Mouse (Mus musculus): ENCODE results near the gene Cfap299. TPM values are rescaled to one million over a fixed set of nuclear protein-coding genes. Genes with fewer than 3 reads are reported as not detected.

The Cfap299 gene
- total and polyA plus RNA-seq, 3 experiments, result not detected

DNA sequence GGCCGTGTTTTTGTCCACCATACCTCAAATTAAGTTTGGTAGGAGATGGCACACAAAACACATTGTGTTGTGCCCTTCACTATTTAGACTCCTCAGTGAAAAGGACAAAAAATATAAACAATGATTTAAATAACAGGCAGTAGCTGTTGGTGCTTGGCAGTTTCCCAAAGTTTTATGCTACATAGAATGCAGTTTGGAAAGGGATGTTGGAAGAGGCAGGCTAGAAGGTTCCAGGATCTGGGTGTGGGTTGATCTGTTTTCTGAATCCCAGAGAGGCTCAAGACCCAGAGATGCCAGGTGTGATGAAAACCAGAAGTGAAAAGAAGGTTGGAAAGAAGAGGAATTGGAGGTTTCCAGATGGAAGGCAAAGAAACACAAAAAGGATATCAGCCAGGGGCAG, 73.1 kb downstream of the Cfap299 start:
- Histone ChIP-seq H3K36me3 (replicated peaks in 1 of 2; ENCODE audit: control insufficient read depth in 1 of 2, insufficient read depth in 1 of 2, low read length in 1 of 2) (no peaks in the 10 kb centered on the region), H3K9ac (ENCODE audit: insufficient read depth, low read depth) (no peak overlapping the region), H3K9me3 (replicated peaks; ENCODE audit: low read length) (no peaks in the 10 kb centered on the region), H3K4me3 (replicated peaks in 1 of 3; ENCODE audit: low read depth in 2 of 3, low read length in 2 of 3, poor library complexity in 1 of 3) (no peak overlapping the region), H3K27ac (ENCODE audit: insufficient read depth, low read depth) (no peak overlapping the region), H3K4me1 (ENCODE audit: control insufficient read depth in 1 of 2, insufficient read depth in 2 of 2) (no peaks in the 10 kb centered on the region), H3K4me2 (ENCODE audit: insufficient read depth, low read depth, poor library complexity, severe bottlenecking) (no peak overlapping the region), H3K27me3 (replicated peaks) (no peaks in the 10 kb centered on the region), H3K79me2 (replicated peaks; ENCODE audit: control insufficient read depth, extremely low read depth, insufficient read depth, poor library complexity, severe bottlenecking) (no peaks in the 10 kb centered on the region)
- in situ Hi-C loops (cut with MboI; ENCODE audit: low pct_ligation_motif_present, low pct_unique_long_range_greater_than_20kb, low sequenced_read_pairs) (no loop called here), dilution Hi-C loops (cut with MboI; ENCODE audit: extremely low pct_ligation_motif_present, extremely low pct_unique_long_range_greater_than_20kb, low sequenced_read_pairs) (no loop called here)
- TF ChIP-seq CTCF (conservative IDR thresholded peaks at IDR 0.05 in 1 of 2, IDR thresholded peaks at IDR 0.05 in 1 of 2; ENCODE audit: low read depth in 2 of 2, low read length in 2 of 2) (no peak), JUND (conservative IDR thresholded peaks at IDR 0.05; ENCODE audit: low read depth, low read length) (no peak), ELF1 (IDR thresholded peaks at IDR 0.05; ENCODE audit: low read depth, low read length) (no peak), EP300 (IDR thresholded peaks at IDR 0.05; ENCODE audit: low read length) (no peak), RCOR1 (conservative IDR thresholded peaks at IDR 0.05; ENCODE audit: low read depth, low read length) (no peak), USF1 (IDR thresholded peaks at IDR 0.05; ENCODE audit: low read depth, low read length) (no peak), MXI1 (IDR thresholded peaks at IDR 0.05; ENCODE audit: low read depth, low read length) (no peak), SMC3 (IDR thresholded peaks at IDR 0.05; ENCODE audit: low read depth, low read length) (no peak)
- DNase-seq (ENCODE audit: extremely low read depth), result no peak

- peak; percentile 34 for DNase-seq (ENCODE audit: extremely low read depth)
- in situ Hi-C loops (cut with MboI; ENCODE audit: low pct_ligation_motif_present, low pct_unique_long_range_greater_than_20kb, low sequenced_read_pairs) (no loop called here), dilution Hi-C loops (cut with MboI; ENCODE audit: extremely low pct_ligation_motif_present, extremely low pct_unique_long_range_greater_than_20kb, low sequenced_read_pairs) (no loop called here)
- H3K9ac ChIP-seq (ENCODE audit: insufficient read depth, low read depth), result no peak overlapping the region
- no peak for TF ChIP-seq NELFE (IDR thresholded peaks at IDR 0.05; ENCODE audit: low read depth, low read length)
- TF ChIP-seq CTCF (conservative IDR thresholded peaks at IDR 0.05 in 1 of 2, IDR thresholded peaks at IDR 0.05 in 1 of 2; ENCODE audit: low read depth in 2 of 2, low read length in 2 of 2), result peak; percentile 56 to 63
- no peak for TF ChIP-seq ZNF384 (IDR thresholded peaks at IDR 0.05; ENCODE audit: low read depth, low read length)
- TF ChIP-seq POLR2A (IDR thresholded peaks at IDR 0.05; ENCODE audit: low read depth, low read length), result no peak
- TF ChIP-seq RAD21 (IDR thresholded peaks at IDR 0.05; ENCODE audit: low read depth, low read length), result peak; percentile 29
- peak; percentile 32 for TF ChIP-seq SMC3 (IDR thresholded peaks at IDR 0.05; ENCODE audit: low read depth, low read length)
- no peak overlapping the region for H3K4me3 ChIP-seq (replicated peaks in 1 of 3; ENCODE audit: low read depth in 2 of 3, low read length in 2 of 3, poor library complexity in 1 of 3)
- no peaks in the 10 kb centered on the region for H3K4me1 ChIP-seq (ENCODE audit: control insufficient read depth in 1 of 2, insufficient read depth in 2 of 2)
- H3K36me3 ChIP-seq (replicated peaks in 1 of 2; ENCODE audit: control insufficient read depth in 1 of 2, insufficient read depth in 1 of 2, low read length in 1 of 2), result no peaks in the 10 kb centered on the region
- H3K27ac ChIP-seq (ENCODE audit: insufficient read depth, low read depth), result no peak overlapping the region
- no peaks in the 10 kb centered on the region for H3K27me3 ChIP-seq (replicated peaks)
- no peaks in the 10 kb centered on the region for H3K9me3 ChIP-seq (replicated peaks; ENCODE audit: low read length)
- no peaks in the 10 kb centered on the region for H3K79me2 ChIP-seq (replicated peaks; ENCODE audit: control insufficient read depth, extremely low read depth, insufficient read depth, poor library complexity, severe bottlenecking)
- H3K4me2 ChIP-seq (ENCODE audit: insufficient read depth, low read depth, poor library complexity, severe bottlenecking), result no peak overlapping the region
Measured at GRCm38 (mm10) chr5:98410060-98410459, 81.0 kb downstream of the Cfap299 start.

DNA sequence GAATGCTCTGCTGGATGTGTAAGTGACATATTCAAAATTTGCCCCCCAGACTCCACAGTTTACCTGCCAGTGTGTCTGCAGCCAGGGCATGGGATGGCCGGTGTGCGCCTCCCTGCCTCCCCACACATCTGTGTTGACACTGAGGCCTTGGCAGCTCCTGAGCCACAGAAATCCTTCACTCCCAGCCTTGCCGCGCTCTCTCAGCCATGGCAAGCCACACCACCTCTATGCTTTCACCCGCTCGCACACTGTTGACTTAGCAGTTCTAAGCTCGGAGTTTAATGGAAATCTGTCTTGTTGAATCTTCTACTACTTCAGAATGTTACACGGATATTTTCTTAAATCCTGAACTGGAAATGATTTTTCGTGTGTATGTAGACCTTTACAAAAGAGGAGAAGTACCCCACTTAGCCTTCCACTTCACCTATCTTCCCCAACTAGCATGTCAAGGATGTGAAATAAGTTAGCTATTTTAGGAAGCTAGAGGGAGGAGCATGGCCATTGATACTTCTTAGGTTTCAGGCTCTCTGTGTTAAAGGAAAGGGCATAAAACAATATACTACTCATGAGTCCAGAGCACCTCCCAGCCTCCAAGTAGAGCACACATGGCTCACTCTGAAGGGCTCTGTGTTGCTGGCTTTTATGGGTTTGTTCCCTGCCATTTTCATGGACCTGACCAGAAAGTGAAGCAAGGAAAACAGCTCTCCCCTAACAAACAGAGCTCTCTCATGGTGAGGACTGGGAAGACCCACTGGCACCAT, 87.5 kb downstream of the Cfap299 start:
- H3K4me2 ChIP-seq (ENCODE audit: insufficient read depth, low read depth, poor library complexity, severe bottlenecking), result no peak overlapping the region
- dilution Hi-C loops (cut with MboI; ENCODE audit: extremely low pct_ligation_motif_present, extremely low pct_unique_long_range_greater_than_20kb, low sequenced_read_pairs), result no loop called here
- no peak for DNase-seq (ENCODE audit: extremely low read depth)
- TF ChIP-seq NELFE (IDR thresholded peaks at IDR 0.05; ENCODE audit: low read depth, low read length), result no peak
- TF ChIP-seq TBP (conservative IDR thresholded peaks at IDR 0.05; ENCODE audit: low read depth, low read length), result no peak
- no peak for TF ChIP-seq MYC (IDR thresholded peaks at IDR 0.05; ENCODE audit: low read depth, low read length)
- TF ChIP-seq MAX (IDR thresholded peaks at IDR 0.05; ENCODE audit: low read length), result no peak
- TF ChIP-seq ETS1 (conservative IDR thresholded peaks at IDR 0.05; ENCODE audit: low read depth, low read length), result no peak
- TF ChIP-seq RAD21 (IDR thresholded peaks at IDR 0.05; ENCODE audit: low read depth, low read length), result no peak
- no peak for TF ChIP-seq IRF4 (IDR thresholded peaks at IDR 0.05; ENCODE audit: low read depth, low read length)
- TF ChIP-seq USF2 (conservative IDR thresholded peaks at IDR 0.05; ENCODE audit: low read depth, low read length), result no peak
- no peak for TF ChIP-seq POLR2AphosphoS2 (IDR thresholded peaks at IDR 0.05; ENCODE audit: low read depth, low read length)
- TF ChIP-seq CTCF (conservative IDR thresholded peaks at IDR 0.05 in 1 of 2, IDR thresholded peaks at IDR 0.05 in 1 of 2; ENCODE audit: low read depth in 2 of 2, low read length in 2 of 2), result no peak
- TF ChIP-seq MXI1 (IDR thresholded peaks at IDR 0.05; ENCODE audit: low read depth, low read length), result no peak
- TF ChIP-seq MAFK (IDR thresholded peaks at IDR 0.05; ENCODE audit: insufficient replicate concordance, low read length), result no peak
- TF ChIP-seq ZMIZ1 (IDR thresholded peaks at IDR 0.05; ENCODE audit: low read depth, low read length), result no peak
- TF ChIP-seq PAX5 (IDR thresholded peaks at IDR 0.05; ENCODE audit: low read length), result no peak
- TF ChIP-seq CHD2 (IDR thresholded peaks at IDR 0.05; ENCODE audit: low read length), result no peak
- no peak for TF ChIP-seq ZNF384 (IDR thresholded peaks at IDR 0.05; ENCODE audit: low read depth, low read length)
- TF ChIP-seq NRF1 (IDR thresholded peaks at IDR 0.05; ENCODE audit: low read depth, low read length), result no peak
- TF ChIP-seq MAZ (IDR thresholded peaks at IDR 0.05; ENCODE audit: low read depth, low read length), result no peak

More for the DNA sequence above, 87.5 kb downstream of the Cfap299 start:
- H3K79me2 ChIP-seq (replicated peaks; ENCODE audit: control insufficient read depth, extremely low read depth, insufficient read depth, poor library complexity, severe bottlenecking), result no peaks in the 10 kb centered on the region
- no peaks in the 10 kb centered on the region for H3K4me1 ChIP-seq (ENCODE audit: control insufficient read depth in 1 of 2, insufficient read depth in 2 of 2)
- no peaks in the 10 kb centered on the region for H3K9me3 ChIP-seq (replicated peaks; ENCODE audit: low read length)
- no peak overlapping the region for H3K9ac ChIP-seq (ENCODE audit: insufficient read depth, low read depth)
- no peaks in the 10 kb centered on the region for H3K36me3 ChIP-seq (replicated peaks in 1 of 2; ENCODE audit: control insufficient read depth in 1 of 2, insufficient read depth in 1 of 2, low read length in 1 of 2)
- no peaks in the 10 kb centered on the region for H3K27me3 ChIP-seq (replicated peaks)
- in situ Hi-C loops (cut with MboI; ENCODE audit: low pct_ligation_motif_present, low pct_unique_long_range_greater_than_20kb, low sequenced_read_pairs), result no loop called here
- no peak overlapping the region for H3K4me3 ChIP-seq (replicated peaks in 1 of 3; ENCODE audit: low read depth in 2 of 3, low read length in 2 of 3, poor library complexity in 1 of 3)
- no peak overlapping the region for H3K27ac ChIP-seq (ENCODE audit: insufficient read depth, low read depth)
